ENCODE assay signal across 16 mouse cellular contexts in genomic region chrX:94343638-94344037, GRCm38 (mm10). TPM values are rescaled to one million over a fixed set of nuclear protein-coding genes. Genes with fewer than 3 reads are reported as not detected.
"Had no signal": no experiment of that assay in that cellular context is flagged by ENCODE, and none has a peak within 500 bp of the region (broad histone marks: within the 10 kb centered on the region; RNA-seq: fewer than 3 reads in every experiment).

No protein-coding gene starts in this region.

RNA-seq across cellular contexts. Expression of gene Fam90a1b, which starts 22.9 kb away (rescaled TPM):
- total RNA-seq: left cerebral cortex, postnatal 25 days; liver, adult 2 months; megakaryocyte progenitor cell, adult 5-6 weeks; monocyte, adult 5-6 weeks had no signal
- polyA plus RNA-seq: limb, embryonic 12.5 days; liver, adult 2 months; liver, embryonic 11.5 days; liver, embryonic 16.5 days; liver, postnatal 0 days; lung, adult 2 months; lung, embryonic 14.5 days; lung, embryonic 15.5 days; lung, embryonic 16.5 days; lung, postnatal 0 days; macrophage; myocyte; neural tube, embryonic 12.5 days had no signal
